Mouse (Mus musculus): ENCODE results near the gene Rpl27.

GRCm38 (mm10) chr11:101462583-101463440 lies 20.7 kb downstream of the Rpl27 start:
- no peak for TF ChIP-seq CTCF (IDR thresholded peaks at IDR 0.05; ENCODE audit: low read depth, low read length)
- no peak for TF ChIP-seq POLR2A (IDR thresholded peaks at IDR 0.05; ENCODE audit: extremely low read depth, insufficient read depth, low read length)
